Mouse (Mus musculus): ENCODE measurements at regions not wholly inside any gene's neighbourhood (a gene's known extent, or its start where the extent isn't known, plus 50 kb on each side); places are given as distances from the start of the nearest gene placed in this dataset.

DNA sequence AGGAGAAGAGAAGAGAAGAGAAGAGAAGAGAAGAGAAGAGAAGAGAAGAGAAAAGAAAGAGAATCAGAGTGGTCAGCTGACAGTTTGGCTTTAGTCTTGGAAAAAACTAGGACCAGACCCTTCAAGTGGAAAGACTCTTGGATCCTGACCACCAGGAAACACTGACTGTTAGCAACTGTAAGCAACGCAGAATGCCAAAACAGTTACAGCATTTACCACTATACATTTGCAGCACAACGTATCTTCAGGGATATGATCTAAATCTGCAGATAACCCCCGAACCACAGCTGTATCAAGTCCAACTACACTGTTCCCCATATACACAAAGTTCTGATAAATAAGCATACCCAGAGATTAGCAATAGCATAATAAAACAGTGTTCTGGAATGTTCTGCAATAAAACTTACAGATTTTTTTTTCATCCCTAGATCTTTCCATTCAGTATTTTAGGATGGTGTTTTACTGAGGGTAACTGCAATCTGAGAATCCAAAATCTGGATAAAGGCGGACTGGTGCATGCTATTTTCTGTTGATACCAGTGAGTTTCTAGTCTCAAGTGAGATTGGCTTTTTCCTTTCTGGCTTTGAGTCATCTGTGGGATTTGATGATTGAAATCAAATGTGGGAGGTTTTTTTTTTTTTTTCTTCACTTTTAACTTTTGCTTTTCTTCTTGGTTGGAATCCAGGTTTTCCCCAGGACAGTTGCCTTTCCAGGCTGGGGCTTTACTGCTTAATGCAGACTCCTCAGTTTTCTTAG lies 65.9 kb upstream of the Ptprm start:
- TF ChIP-seq POLR2A (IDR thresholded peaks at IDR 0.05; ENCODE audit: extremely low read depth, insufficient read depth, low read length) (no peak), CTCF (IDR thresholded peaks at IDR 0.05; ENCODE audit: low read depth, low read length) (no peak)

Data from liver, adult 2 months (tissue).